Mouse (Mus musculus): ENCODE data around the gene Ccdc154. TPM values are rescaled to one million over a fixed set of nuclear protein-coding genes. Genes with fewer than 3 reads are reported as not detected.

Ccdc154 gene
- not detected in 2 replicates for polyA plus RNA-seq (2012; rRNA removed)

GRCm38 (mm10) chr17:25162161-25162560 lies at the start of gene Ccdc154:
Ccdc154 (plus strand) TSS chr17:25162461.

GRCm38 (mm10) chr17:25115664-25116432 lies 46.4 kb upstream of the Ccdc154 start, which contains the start of gene Telo2:
Telo2 (minus strand) TSS chr17:25115967.

DNA sequence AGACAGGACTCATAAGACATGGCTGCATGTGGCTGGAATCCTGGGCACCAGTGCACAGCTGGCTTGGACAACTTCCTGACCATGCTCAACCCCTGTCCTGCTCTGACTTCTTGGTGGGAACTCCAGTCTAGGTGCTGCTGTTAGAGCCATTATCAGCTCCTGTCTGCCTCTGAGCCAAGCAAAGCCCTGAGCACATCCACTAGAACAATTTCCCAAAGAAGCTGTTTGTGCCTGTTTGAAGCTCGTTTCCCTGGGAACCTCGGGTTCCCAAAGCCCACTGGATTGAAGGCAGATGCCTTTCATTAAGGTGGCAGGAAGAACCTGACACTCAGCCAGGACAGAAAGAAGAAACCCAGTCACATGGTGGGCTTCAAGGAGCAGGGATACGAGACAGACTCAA lies 41.9 kb upstream of the Ccdc154 start, which contains the start of gene Ptx4:
Ptx4 (plus strand) TSS at position 355 of the 400 bp plus-strand sequence.

GRCm38 (mm10) chr17:25133275-25133698 lies 29.0 kb upstream of the Ccdc154 start, which contains the start of gene Clcn7:
Clcn7 (plus strand) TSS chr17:25133391.

GRCm38 (mm10) chr17:25175411-25175810 lies 13.2 kb downstream of the Ccdc154 start, which contains the start of gene Gm38655:
Gm38655 (minus strand) TSS chr17:25175471.

DNA sequence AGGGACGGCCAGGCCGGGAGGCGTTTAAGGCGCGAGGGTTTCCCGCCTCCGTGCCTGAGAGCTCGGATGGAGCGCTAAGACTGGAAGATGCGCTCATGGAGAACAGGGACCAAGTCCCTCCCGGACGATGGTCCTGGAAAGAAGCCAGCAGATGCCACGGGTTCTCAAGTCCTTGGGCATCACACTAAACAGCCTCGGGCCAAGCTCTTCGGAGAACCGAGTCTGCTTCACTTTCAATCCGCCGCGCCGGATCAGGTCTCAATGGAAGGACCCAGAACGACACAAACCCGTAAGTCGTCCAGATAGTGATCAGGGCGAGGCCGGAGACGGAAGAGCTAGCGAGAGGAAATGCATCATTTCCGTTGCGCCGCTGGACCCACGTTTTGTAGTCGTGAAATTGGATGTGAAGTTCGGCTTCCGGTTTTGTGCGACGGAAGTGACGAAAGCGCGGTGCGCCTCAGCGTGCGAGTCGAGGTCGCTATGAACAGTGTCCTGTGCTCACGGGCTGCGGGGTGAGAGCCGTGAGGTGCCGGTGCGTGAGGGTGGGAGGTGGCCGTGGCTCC lies 21.9 kb downstream of the Ccdc154 start, which contains the start of gene BC003965:
BC003965 (plus strand) TSS at position 426 of the 563 bp plus-strand sequence.

DNA sequence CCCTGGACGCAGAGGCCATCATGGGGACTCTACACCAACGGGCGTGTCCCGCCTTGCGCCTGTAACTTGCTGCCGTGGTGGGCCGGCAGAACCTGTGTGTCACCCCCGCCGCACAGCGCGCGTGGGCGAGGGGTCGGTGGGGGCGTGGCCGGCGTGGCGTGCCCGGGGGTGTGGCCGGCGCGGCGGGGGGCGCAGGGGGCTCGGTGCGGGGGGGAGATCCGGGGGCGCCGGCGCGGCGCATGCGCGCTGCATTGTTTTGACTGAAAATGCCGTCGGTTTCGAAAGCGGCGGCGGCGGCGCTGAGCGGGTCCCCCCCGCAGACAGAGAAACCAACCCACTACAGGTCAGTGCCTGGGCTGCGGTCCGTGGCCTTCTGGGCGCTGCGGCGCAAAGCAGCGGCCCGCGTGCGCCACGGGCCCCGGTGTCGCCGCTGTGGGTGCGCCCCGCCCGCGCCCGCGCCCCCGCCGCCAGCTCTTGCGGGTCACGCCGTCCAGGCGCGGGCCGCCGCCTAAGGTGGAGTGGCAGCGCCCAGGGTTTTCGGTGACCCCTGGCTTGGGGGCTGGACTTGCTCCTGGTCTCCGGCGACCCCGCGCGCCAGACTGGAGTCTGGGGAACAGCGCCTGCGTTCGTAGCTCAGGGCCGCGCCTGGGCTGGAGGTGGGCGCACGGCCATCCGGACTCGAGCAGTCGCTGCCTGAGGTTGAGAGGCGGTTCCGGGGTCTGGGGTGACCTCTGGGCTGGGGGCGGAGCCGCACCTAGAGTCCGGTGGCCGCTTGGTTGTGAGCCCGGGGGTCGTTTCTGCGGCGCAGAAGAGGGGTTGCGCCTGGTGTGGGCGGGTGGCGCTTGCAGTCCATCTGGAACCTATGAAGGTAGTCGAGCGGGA lies 26.1 kb downstream of the Ccdc154 start, which contains the start of gene Unkl:
Unkl (plus strand) TSS at position 248 of the 882 bp plus-strand sequence.

Other genes with a start within 250 kb of the Ccdc154 start
- gene Mapk8ip3, start 225.5 kb upstream of the Ccdc154 start, polyA plus RNA-seq (2012; rRNA removed), result 193 and 206 TPM in 2 replicates
- 72.1 and 74.9 TPM in 2 replicates for gene Jpt2, start 201.8 kb upstream of the Ccdc154 start, polyA plus RNA-seq (2012; rRNA removed)
- gene Cramp1l, start 146.7 kb upstream of the Ccdc154 start, polyA plus RNA-seq (2012; rRNA removed), result 31.5 and 32.5 TPM in 2 replicates
- gene Ift140, start 146.4 kb upstream of the Ccdc154 start, polyA plus RNA-seq (2012; rRNA removed), result 21.0 and 22.9 TPM in 2 replicates
- gene Tmem204, start 78.9 kb upstream of the Ccdc154 start, polyA plus RNA-seq (2012; rRNA removed), result 7.2 and 7.5 TPM in 2 replicates
- 35.8 and 39.1 TPM in 2 replicates for gene Telo2, start 46.5 kb upstream of the Ccdc154 start, polyA plus RNA-seq (2012; rRNA removed)
- 0.21 TPM in 1 of 2 replicates, not detected in the other for gene Ptx4, start 41.7 kb upstream of the Ccdc154 start, polyA plus RNA-seq (2012; rRNA removed)
- 37.8 and 40.8 TPM in 2 replicates for gene Clcn7, start 29.1 kb upstream of the Ccdc154 start, polyA plus RNA-seq (2012; rRNA removed)
- not detected in 2 replicates for gene Gm38655, start 13.0 kb downstream of the Ccdc154 start, polyA plus RNA-seq (2012; rRNA removed)
- 28.0 and 28.7 TPM in 2 replicates for gene BC003965, start 22.1 kb downstream of the Ccdc154 start, polyA plus RNA-seq (2012; rRNA removed)
- gene Unkl, start 25.9 kb downstream of the Ccdc154 start, polyA plus RNA-seq (2012; rRNA removed), result 19.9 and 21.1 TPM in 2 replicates
- 81.6 and 84.9 TPM in 2 replicates for gene Gnptg, start 77.7 kb downstream of the Ccdc154 start, polyA plus RNA-seq (2012; rRNA removed)
- gene Tsr3, start 77.7 kb downstream of the Ccdc154 start, polyA plus RNA-seq (2012; rRNA removed), result 49.1 and 51.0 TPM in 2 replicates
- 13.0 and 13.9 TPM in 2 replicates for gene Baiap3, start 93.9 kb downstream of the Ccdc154 start, polyA plus RNA-seq (2012; rRNA removed)
- 519 and 596 TPM in 2 replicates for gene Ube2i, start 112.2 kb downstream of the Ccdc154 start, polyA plus RNA-seq (2012; rRNA removed)
- gene Prss34, start 135.9 kb downstream of the Ccdc154 start, polyA plus RNA-seq (2012; rRNA removed), result 0.34 TPM in 1 of 2 replicates, not detected in the other
- not detected in 2 replicates for gene Prss28, start 146.2 kb downstream of the Ccdc154 start, polyA plus RNA-seq (2012; rRNA removed)
- gene Prss29, start 156.2 kb downstream of the Ccdc154 start, polyA plus RNA-seq (2012; rRNA removed), result not detected in 2 replicates
- gene Tpsab1, start 183.1 kb downstream of the Ccdc154 start, polyA plus RNA-seq (2012; rRNA removed), result 0.11 TPM in 1 of 2 replicates, not detected in the other
- 0.64 and 1.6 TPM in 2 replicates for gene Tpsb2, start 203.8 kb downstream of the Ccdc154 start, polyA plus RNA-seq (2012; rRNA removed)
- 0.21 and 0.76 TPM in 2 replicates for gene Tpsg1, start 206.8 kb downstream of the Ccdc154 start, polyA plus RNA-seq (2012; rRNA removed)

Data from central nervous system, embryonic 14 days (tissue).